Mouse (Mus musculus): ENCODE measurements around the gene Gemin7.

- TF ChIP-seq CTCF (IDR thresholded peaks at IDR 0.05; ENCODE audit: low read depth): no peak
- TF ChIP-seq EP300 (IDR thresholded peaks at IDR 0.05; ENCODE audit: low read depth): no peak
Measured at GRCm38 (mm10) chr7:19603849-19604605, 26.6 kb upstream of the Gemin7 start, which contains the start of gene Clasrp.
